Mouse (Mus musculus) MEL (cell line): ENCODE data around the gene 2200002D01Rik. TPM values are rescaled to one million over a fixed set of nuclear protein-coding genes. Genes with fewer than 3 reads are reported as not detected.

Experiments used
- DNase-seq: peaks from one replicate; pipeline ENCODE4 v3.0.0; 2011; ENCODE audit warnings: low read depth, low spot score
- H3K27ac ChIP-seq: 2 replicates; pipeline ENCODE4 v1.5.1; 2012; ENCODE audit warnings: low read depth, mild to moderate bottlenecking, control low read depth, low read length, moderate library complexity; ENCODE audit not compliant: control insufficient read depth
- H3K27me3 ChIP-seq, 2 experiments: fragments of 150-350 bp in 1 of 2; sonication (generic) in 1 of 2; 2 replicates each; pipeline ENCODE4 v1.6.1; 2012; ENCODE audit warnings: low read length in 2 of 2, mild to moderate bottlenecking in 2 of 2, improper control_type of control experiment in 1 of 2, moderate library complexity in 1 of 2; ENCODE audit not compliant: insufficient read depth in 2 of 2, control insufficient read depth in 1 of 2
- H3K36me3 ChIP-seq, 2 experiments: 2 replicates each; pipeline ENCODE4 v1.6.1; 2012 to 2014; ENCODE audit warnings: low read length in 2 of 2, improper control_type of control experiment in 1 of 2, inconsistent platforms in 1 of 2, mild to moderate bottlenecking in 1 of 2; ENCODE audit not compliant: insufficient read depth in 2 of 2, control insufficient read depth in 1 of 2
- H3K4me1 ChIP-seq, 2 experiments: fragments of 150-350 bp in 1 of 2; sonication (generic) in 1 of 2; 2 replicates each; pipeline ENCODE4 v1.6.1; 2012; ENCODE audit warnings: low read length in 2 of 2, improper control_type of control experiment in 1 of 2, mild to moderate bottlenecking in 1 of 2; ENCODE audit not compliant: insufficient read depth in 2 of 2, control insufficient read depth in 1 of 2
- H3K4me3 ChIP-seq, 2 experiments: fragments of 150-350 bp in 1 of 2; sonication (generic) in 1 of 2; 2 replicates each; pipeline ENCODE4 v1.5.1; 2012; ENCODE audit warnings: low read depth in 2 of 2, low read length in 2 of 2, mild to moderate bottlenecking in 2 of 2, moderate library complexity in 2 of 2, control low read depth in 1 of 2, improper control_type of control experiment in 1 of 2; ENCODE audit not compliant: control insufficient read depth in 1 of 2, insufficient read depth in 1 of 2
- H3K79me2 ChIP-seq: 2 replicates; pipeline ENCODE4 v1.6.1; 2012; ENCODE audit warnings: mild to moderate bottlenecking, low read length, moderate library complexity; ENCODE audit not compliant: control insufficient read depth, poor library complexity, insufficient read depth
- H3K9ac ChIP-seq: 2 replicates; pipeline ENCODE4 v1.6.1; 2012; ENCODE audit warnings: low read depth, mild to moderate bottlenecking, control low read depth, low read length, moderate library complexity; ENCODE audit not compliant: control insufficient read depth, poor library complexity, severe bottlenecking
- H3K9me3 ChIP-seq: fragments of 150-350 bp; sonication (generic); replicated peaks from 2 replicates; pipeline ENCODE4 v1.6.1; 2012; ENCODE audit warnings: mild to moderate bottlenecking, low read length, improper control_type of control experiment, moderate library complexity; ENCODE audit not compliant: insufficient read depth
- CHD1 ChIP-seq: IDR thresholded peaks from 2 replicates; pipeline ENCODE4 v1.6.1; 2012; ENCODE audit warnings: low read depth, mild to moderate bottlenecking, inconsistent platforms, low read length, improper control_type of control experiment
- CHD2 ChIP-seq: IDR thresholded peaks from 2 replicates; pipeline ENCODE4 v1.6.1; 2011; ENCODE audit warnings: low read length, improper control_type of control experiment
- GABPA ChIP-seq: IDR thresholded peaks from 2 replicates; pipeline ENCODE4 v1.6.1; 2012; ENCODE audit warnings: low read depth, mild to moderate bottlenecking, inconsistent platforms, low read length, improper control_type of control experiment, moderate library complexity
- GATA1 ChIP-seq: IDR thresholded peaks from 2 replicates; pipeline ENCODE4 v1.6.1; 2011; ENCODE audit warnings: low read depth, low read length, improper control_type of control experiment
- HCFC1 ChIP-seq: IDR thresholded peaks from 2 replicates; pipeline ENCODE4 v1.6.1; 2012; ENCODE audit warnings: low read depth, mild to moderate bottlenecking, inconsistent platforms, low read length, improper control_type of control experiment, moderate library complexity
- JUND ChIP-seq: IDR thresholded peaks from 2 replicates; pipeline ENCODE4 v1.6.1; 2011; ENCODE audit warnings: low read depth, mild to moderate bottlenecking, improper control_type of control experiment, low read length
- KAT2A ChIP-seq: conservative IDR thresholded peaks from 2 replicates; pipeline ENCODE4 v1.6.1; 2012; ENCODE audit warnings: low read depth, low read length, improper control_type of control experiment, inconsistent platforms
- MAX ChIP-seq: IDR thresholded peaks from 2 replicates; pipeline ENCODE4 v1.6.1; 2011; ENCODE audit warnings: low read length, improper control_type of control experiment
- MAZ ChIP-seq: IDR thresholded peaks from 2 replicates; pipeline ENCODE4 v1.6.1; 2012; ENCODE audit warnings: low read depth, mild to moderate bottlenecking, inconsistent platforms, low read length, improper control_type of control experiment
- MEF2A ChIP-seq: IDR thresholded peaks from 2 replicates; pipeline ENCODE4 v1.6.1; 2014; ENCODE audit warnings: low read depth, mild to moderate bottlenecking, inconsistent platforms, low read length, improper control_type of control experiment; ENCODE audit not compliant: poor library complexity, insufficient replicate concordance, severe bottlenecking; ENCODE audit errors: extremely low read depth
- MXI1 ChIP-seq: IDR thresholded peaks from 2 replicates; pipeline ENCODE4 v1.6.1; 2011; ENCODE audit warnings: mild to moderate bottlenecking, low read depth, low read length, improper control_type of control experiment
- MYB ChIP-seq: IDR thresholded peaks from 2 replicates; pipeline ENCODE4 v1.6.1; 2011; ENCODE audit warnings: mild to moderate bottlenecking, low read depth, low read length, improper control_type of control experiment
- MYC ChIP-seq: IDR thresholded peaks from 2 replicates; pipeline ENCODE4 v1.6.1; 2011; ENCODE audit warnings: low read depth, mild to moderate bottlenecking, low read length, improper control_type of control experiment, moderate library complexity
- NELFE ChIP-seq: IDR thresholded peaks from 2 replicates; pipeline ENCODE4 v1.6.1; 2011; ENCODE audit warnings: low read depth, low read length, improper control_type of control experiment
- NRF1 ChIP-seq: IDR thresholded peaks from 2 replicates; pipeline ENCODE4 v1.6.1; 2014; ENCODE audit warnings: low read depth, mild to moderate bottlenecking, inconsistent platforms, low read length, improper control_type of control experiment, moderate library complexity; ENCODE audit not compliant: poor library complexity, insufficient read depth, severe bottlenecking
- POLR2AphosphoS2 ChIP-seq: IDR thresholded peaks from 2 replicates; pipeline ENCODE4 v1.6.1; 2011; ENCODE audit warnings: low read length, improper control_type of control experiment
- POLR2AphosphoS5 ChIP-seq: IDR thresholded peaks from 2 replicates; pipeline ENCODE4 v1.6.1; 2012; ENCODE audit warnings: low read depth, borderline replicate concordance, mild to moderate bottlenecking, inconsistent platforms, low read length, moderate library complexity, mixed read lengths
- RAD21 ChIP-seq: IDR thresholded peaks from 2 replicates; pipeline ENCODE4 v1.6.1; 2011; ENCODE audit warnings: mild to moderate bottlenecking, low read depth, low read length, improper control_type of control experiment
- RCOR1 ChIP-seq: IDR thresholded peaks from 2 replicates; pipeline ENCODE4 v1.6.1; 2012; ENCODE audit warnings: low read depth, mild to moderate bottlenecking, inconsistent platforms, low read length, improper control_type of control experiment
- SIN3A ChIP-seq: IDR thresholded peaks from 2 replicates; pipeline ENCODE4 v1.6.1; 2012; ENCODE audit warnings: low read length, improper control_type of control experiment, inconsistent platforms
- SMC3 ChIP-seq: IDR thresholded peaks from 2 replicates; pipeline ENCODE4 v1.6.1; 2011; ENCODE audit warnings: low read depth, low read length, improper control_type of control experiment
- UBTF ChIP-seq: IDR thresholded peaks from 2 replicates; pipeline ENCODE4 v1.6.1; 2012; ENCODE audit warnings: low read depth, mild to moderate bottlenecking, inconsistent platforms, low read length, improper control_type of control experiment, moderate library complexity, borderline replicate concordance; ENCODE audit not compliant: insufficient read depth
- USF1 ChIP-seq: IDR thresholded peaks from 2 replicates; pipeline ENCODE4 v1.6.1; 2014; ENCODE audit warnings: low read depth, mild to moderate bottlenecking, inconsistent platforms, low read length, improper control_type of control experiment, moderate library complexity
- USF2 ChIP-seq, 2 experiments: IDR thresholded peaks; 2 replicates each; pipeline ENCODE4 v1.6.1; 2011 to 2012; ENCODE audit warnings: improper control_type of control experiment in 2 of 2, low read length in 2 of 2, borderline replicate concordance in 1 of 2, inconsistent platforms in 1 of 2, low read depth in 1 of 2, mild to moderate bottlenecking in 1 of 2; ENCODE audit not compliant: insufficient read depth in 1 of 2
- ZC3H11A ChIP-seq: IDR thresholded peaks from 2 replicates; pipeline ENCODE4 v1.6.1; 2012; ENCODE audit warnings: low read depth, mild to moderate bottlenecking, inconsistent platforms, low read length, improper control_type of control experiment
- ZKSCAN1 ChIP-seq: IDR thresholded peaks from 2 replicates; pipeline ENCODE4 v1.6.1; 2012; ENCODE audit warnings: low read depth, mild to moderate bottlenecking, inconsistent platforms, low read length, improper control_type of control experiment, moderate library complexity
- ZNF384 ChIP-seq: IDR thresholded peaks from 2 replicates; pipeline ENCODE4 v1.6.1; 2012; ENCODE audit warnings: low read depth, mild to moderate bottlenecking, inconsistent platforms, low read length, improper control_type of control experiment
- polyA plus RNA-seq, 2 experiments: library from polyadenylated mRNA; stranded (reverse) in 1 of 2; unstranded in 1 of 2; fragments of >175 nt in 1 of 2; fragments of >200 nt in 1 of 2; gene quantifications; 2 replicates each; pipeline versions ENCODE4 v1.2.1 to v1.2.4; 2012; ENCODE audit warnings: low replicate concordance in 2 of 2, low read depth in 1 of 2; ENCODE audit not compliant: insufficient read length in 2 of 2, insufficient read depth in 1 of 2, missing spikeins in 1 of 2
- total RNA-seq: library from RNA; depleted of rRNA; stranded (reverse); fragments of 300-350 nt; gene quantifications from 2 replicates; pipeline ENCODE4 v1.2.3, GENCODE M21; 2012

Gene 2200002D01Rik
- total and polyA plus RNA-seq, 3 experiments = 0.85 to 5.4 TPM; not detected in 1

- peaks cover 7 to 23% of the 10 kb centered on the region in 2 experiments for H3K4me1 ChIP-seq
- no peaks in the 10 kb centered on the region; the same call in 1 of the 2 replicates for H3K79me2 ChIP-seq
- H3K27ac ChIP-seq = no peak overlapping the region
- no peaks in the 10 kb centered on the region for H3K27me3 ChIP-seq
- peak overlapping the region; percentile 62 to 67; a peak in 2 of 4 replicates for H3K4me3 ChIP-seq
- DNase-seq = peak; percentile 27
- peak overlapping the region; percentile 56; the same call in 1 of the 2 replicates for H3K9ac ChIP-seq
- TF ChIP-seq SIN3A (no peak), ZC3H11A (no peak), RAD21 (no peak), USF2 (IDR thresholded peaks at IDR 0.05; ENCODE audit: borderline replicate concordance in 1 of 2, insufficient read depth in 1 of 2, low read depth in 1 of 2, low read length in 2 of 2) (no peak), MYC (no peak), MAX (no peak), HCFC1 (no peak), POLR2AphosphoS5 (no peak), GATA1 (no peak), CHD2 (no peak), MAZ (no peak), GABPA (no peak), CHD1 (no peak), SMC3 (no peak), ZNF384 (no peak), KAT2A (no peak), MEF2A (no peak), MXI1 (no peak)
- peaks cover 0 to 6% of the 10 kb centered on the region in 2 experiments; a peak in 2 of 4 replicates for H3K36me3 ChIP-seq
- no peaks in the 10 kb centered on the region for H3K9me3 ChIP-seq
These were observed 16.7 kb downstream of the 2200002D01Rik start for GRCm38 (mm10) chr7:29231517-29231916.

DNA sequence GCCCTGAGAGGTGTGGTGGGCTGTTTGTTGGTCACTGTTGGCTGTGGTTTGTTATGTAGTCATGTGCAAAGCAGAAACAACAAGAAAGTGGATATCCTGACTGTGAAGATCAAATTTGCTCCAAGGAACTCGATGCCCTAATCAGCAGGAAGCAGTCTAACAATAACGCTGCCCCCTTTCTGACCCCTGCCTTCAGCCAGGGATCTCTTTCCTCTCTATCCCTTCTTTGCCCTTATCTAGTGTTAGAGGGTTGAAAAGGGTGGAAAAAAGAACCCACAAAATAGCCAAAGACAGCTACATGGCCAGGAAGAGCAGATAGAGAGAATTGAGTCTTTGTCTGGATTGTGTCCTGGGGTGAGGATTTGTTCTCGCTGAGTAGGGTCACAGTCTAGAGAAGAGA, 17.7 kb downstream of the 2200002D01Rik start:
- Histone ChIP-seq H3K9me3 (no peaks in the 10 kb centered on the region), H3K9ac (no peak overlapping the region), H3K36me3 (peaks cover 0 to 6% of the 10 kb centered on the region in 2 experiments; a peak in 2 of 4 replicates), H3K27ac (no peak overlapping the region), H3K4me3 (no peak overlapping the region), H3K4me1 (peaks cover 7 to 23% of the 10 kb centered on the region in 2 experiments), H3K27me3 (no peaks in the 10 kb centered on the region), H3K79me2 (no peaks in the 10 kb centered on the region; the same call in 1 of the 2 replicates)
- no peak for TF ChIP-seq NRF1
- TF ChIP-seq JUND = no peak
- no peak for TF ChIP-seq KAT2A
- no peak for TF ChIP-seq SIN3A
- no peak for TF ChIP-seq GATA1
- no peak for TF ChIP-seq RCOR1
- no peak for TF ChIP-seq ZKSCAN1
- TF ChIP-seq USF1 = no peak
- TF ChIP-seq GABPA = no peak
- TF ChIP-seq MEF2A = no peak
- no peak for TF ChIP-seq MAX
- no peak for TF ChIP-seq POLR2AphosphoS5
- no peak for TF ChIP-seq NELFE
- no peak for TF ChIP-seq POLR2AphosphoS2
- no peak for TF ChIP-seq MYC
- no peak for TF ChIP-seq MYB
- no peak for TF ChIP-seq MXI1
- no peak for TF ChIP-seq UBTF
- TF ChIP-seq HCFC1 = no peak
- DNase-seq = no peak
